Mouse (Mus musculus): ENCODE measurements around the gene Ppih. TPM values are rescaled to one million over a fixed set of nuclear protein-coding genes. Genes with fewer than 3 reads are reported as not detected.
A peak's percentile ranks its signal among the peaks of the same experiment; 100 is the strongest.

The Ppih gene
- polyA plus RNA-seq, 1 experiment = 1.7 TPM

- peaks cover 55% of the 10 kb centered on the region for H3K4me1 ChIP-seq
- TF ChIP-seq GATA1 (IDR thresholded peaks at IDR 0.05; ENCODE audit: borderline replicate concordance, low read length) (no peak), FLI1 (IDR thresholded peaks at IDR 0.05; ENCODE audit: low read length) (no peak)
- H3K36me3 ChIP-seq (replicated peaks; ENCODE audit: low read length) = no peaks in the 10 kb centered on the region
- H3K4me3 ChIP-seq (replicated peaks) = no peak overlapping the region
- H3K27me3 ChIP-seq (replicated peaks) = peaks cover 2% of the 10 kb centered on the region
- H3K9me3 ChIP-seq = no peaks in the 10 kb centered on the region
Observed at GRCm38 (mm10) chr4:119262483-119262882, 57.9 kb downstream of the Ppih start.

GRCm38 (mm10) chr4:119261087-119261713, 59.1 kb downstream of the Ppih start:
- Histone ChIP-seq H3K4me3 (replicated peaks) (no peak overlapping the region), H3K9me3 (no peaks in the 10 kb centered on the region), H3K4me1 (peaks cover 64% of the 10 kb centered on the region), H3K36me3 (replicated peaks; ENCODE audit: low read length) (no peaks in the 10 kb centered on the region), H3K27me3 (replicated peaks) (peaks cover 2% of the 10 kb centered on the region)
- TF ChIP-seq FLI1 (IDR thresholded peaks at IDR 0.05; ENCODE audit: low read length) = no peak
- no peak for TF ChIP-seq GATA1 (IDR thresholded peaks at IDR 0.05; ENCODE audit: borderline replicate concordance, low read length)

GRCm38 (mm10) chr4:119259344-119260254, 60.7 kb downstream of the Ppih start:
- TF ChIP-seq GATA1 (IDR thresholded peaks at IDR 0.05; ENCODE audit: borderline replicate concordance, low read length) (no peak), FLI1 (IDR thresholded peaks at IDR 0.05; ENCODE audit: low read length) (no peak)
- peaks cover 74% of the 10 kb centered on the region for H3K4me1 ChIP-seq
- no peaks in the 10 kb centered on the region for H3K36me3 ChIP-seq (replicated peaks; ENCODE audit: low read length)
- H3K4me3 ChIP-seq (replicated peaks) = no peak overlapping the region
- no peaks in the 10 kb centered on the region for H3K9me3 ChIP-seq
- peaks cover 4% of the 10 kb centered on the region for H3K27me3 ChIP-seq (replicated peaks)

- no peak overlapping the region for H3K4me3 ChIP-seq (replicated peaks)
- peaks cover 16% of the 10 kb centered on the region for H3K27me3 ChIP-seq (replicated peaks)
- no peaks in the 10 kb centered on the region for H3K36me3 ChIP-seq (replicated peaks; ENCODE audit: low read length)
- no peaks in the 10 kb centered on the region for H3K9me3 ChIP-seq
- TF ChIP-seq FLI1 (IDR thresholded peaks at IDR 0.05; ENCODE audit: low read length) (no peak), GATA1 (IDR thresholded peaks at IDR 0.05; ENCODE audit: borderline replicate concordance, low read length) (no peak)
- peaks cover 87% of the 10 kb centered on the region for H3K4me1 ChIP-seq
Observed at GRCm38 (mm10) chr4:119257083-119257482, 63.3 kb downstream of the Ppih start.

- peaks cover 86% of the 10 kb centered on the region for H3K4me1 ChIP-seq
- TF ChIP-seq GATA1 (IDR thresholded peaks at IDR 0.05; ENCODE audit: borderline replicate concordance, low read length) (no peak), FLI1 (IDR thresholded peaks at IDR 0.05; ENCODE audit: low read length) (no peak)
Observed at GRCm38 (mm10) chr4:119255351-119255750, 65.0 kb downstream of the Ppih start, which contains the start of gene Cldn19. TSS of gene Cldn19 (plus strand) at chr4:119255414.

GRCm38 (mm10) chr4:119254012-119254618, 66.2 kb downstream of the Ppih start:
- peak overlapping the region; percentile 31 for H3K4me3 ChIP-seq (replicated peaks)
- no peaks in the 10 kb centered on the region for H3K9me3 ChIP-seq
- H3K36me3 ChIP-seq (replicated peaks; ENCODE audit: low read length) = peaks cover 2% of the 10 kb centered on the region
- peaks cover 26% of the 10 kb centered on the region for H3K27me3 ChIP-seq (replicated peaks)
- peaks cover 83% of the 10 kb centered on the region for H3K4me1 ChIP-seq
- TF ChIP-seq FLI1 (IDR thresholded peaks at IDR 0.05; ENCODE audit: low read length) = no peak
- no peak for TF ChIP-seq GATA1 (IDR thresholded peaks at IDR 0.05; ENCODE audit: borderline replicate concordance, low read length)

More at GRCm38 (mm10) chr4:119255351-119255750, 65.0 kb downstream of the Ppih start, which contains the start of gene Cldn19:
- Histone ChIP-seq H3K36me3 (replicated peaks; ENCODE audit: low read length) (no peaks in the 10 kb centered on the region), H3K27me3 (replicated peaks) (peaks cover 26% of the 10 kb centered on the region), H3K9me3 (no peaks in the 10 kb centered on the region), H3K4me3 (replicated peaks) (no peak within 1 kb of the TSS)

- TF ChIP-seq FLI1 (IDR thresholded peaks at IDR 0.05; ENCODE audit: low read length) (no peak), GATA1 (IDR thresholded peaks at IDR 0.05; ENCODE audit: borderline replicate concordance, low read length) (no peak)
- Histone ChIP-seq H3K4me1 (peaks cover 85% of the 10 kb centered on the region), H3K36me3 (replicated peaks; ENCODE audit: low read length) (peaks cover 20% of the 10 kb centered on the region), H3K9me3 (no peaks in the 10 kb centered on the region), H3K27me3 (replicated peaks) (peaks cover 24% of the 10 kb centered on the region), H3K4me3 (replicated peaks) (no peak overlapping the region)
Observed at GRCm38 (mm10) chr4:119252025-119252808, 68.1 kb downstream of the Ppih start.

Other genes with a start within 250 kb of the Ppih start
- gene Slc2a1, start 211.8 kb downstream of the Ppih start, polyA plus RNA-seq (2012; ENCODE audit: insufficient read depth, low replicate concordance) = 106 and 116 TPM in 2 replicates
- gene Zfp691, start 146.4 kb downstream of the Ppih start, polyA plus RNA-seq (2012; ENCODE audit: insufficient read depth, low replicate concordance) = 9.7 and 15.6 TPM in 2 replicates
- 0.10 TPM in 1 of 2 replicates, not detected in the other for gene Ermap, start 130.5 kb downstream of the Ppih start, polyA plus RNA-seq (2012; ENCODE audit: insufficient read depth, low replicate concordance)
- gene Svbp, start 125.2 kb downstream of the Ppih start, polyA plus RNA-seq (2012; ENCODE audit: insufficient read depth, low replicate concordance) = 3.9 and 54.3 TPM in 2 replicates
- not detected in 2 replicates for gene Tmem269, start 102.3 kb downstream of the Ppih start, polyA plus RNA-seq (2012; ENCODE audit: insufficient read depth, low replicate concordance)
- gene AU022252, start 87.8 kb downstream of the Ppih start, polyA plus RNA-seq (2012; ENCODE audit: insufficient read depth, low replicate concordance) = 14.7 and 17.1 TPM in 2 replicates
- 39.1 and 45.5 TPM in 2 replicates for gene P3h1, start 87.6 kb downstream of the Ppih start, polyA plus RNA-seq (2012; ENCODE audit: insufficient read depth, low replicate concordance)
- gene Cldn19, start 65.1 kb downstream of the Ppih start, polyA plus RNA-seq (2012; ENCODE audit: insufficient read depth, low replicate concordance) = not detected in 2 replicates
- gene Ybx1, start 25.9 kb downstream of the Ppih start, polyA plus RNA-seq (2012; ENCODE audit: insufficient read depth, low replicate concordance) = 965 and 1,779 TPM in 2 replicates
- 0.03 TPM in 1 of 2 replicates, not detected in the other for gene Ccdc30, start 95.0 kb upstream of the Ppih start, polyA plus RNA-seq (2012; ENCODE audit: insufficient read depth, low replicate concordance)
- gene Ppcs, start 101.9 kb upstream of the Ppih start, polyA plus RNA-seq (2012; ENCODE audit: insufficient read depth, low replicate concordance) = 7.7 and 11.4 TPM in 2 replicates
- not detected in 2 replicates for gene Zmynd12, start 102.3 kb upstream of the Ppih start, polyA plus RNA-seq (2012; ENCODE audit: insufficient read depth, low replicate concordance)
- not detected in 2 replicates for gene Rimkla, start 172.1 kb upstream of the Ppih start, polyA plus RNA-seq (2012; ENCODE audit: insufficient read depth, low replicate concordance)
- gene Foxj3, start 216.5 kb upstream of the Ppih start, polyA plus RNA-seq (2012; ENCODE audit: insufficient read depth, low replicate concordance) = 2.4 and 4.1 TPM in 2 replicates
- gene Frg2f1, start 219.0 kb upstream of the Ppih start, polyA plus RNA-seq (2012; ENCODE audit: insufficient read depth, low replicate concordance) = 10.6 and 11.1 TPM in 2 replicates